Mouse (Mus musculus) monocyte, adult 2 months (primary cell): ENCODE data around the gene Prdm16.

Experiments used
- DNase-seq, 2 experiments: peaks; one replicate each; pipeline ENCODE4 v3.0.0; 2022; ENCODE audit warnings: low spot score in 2 of 2, low read depth in 1 of 2

Prdm16 gene

DNA sequence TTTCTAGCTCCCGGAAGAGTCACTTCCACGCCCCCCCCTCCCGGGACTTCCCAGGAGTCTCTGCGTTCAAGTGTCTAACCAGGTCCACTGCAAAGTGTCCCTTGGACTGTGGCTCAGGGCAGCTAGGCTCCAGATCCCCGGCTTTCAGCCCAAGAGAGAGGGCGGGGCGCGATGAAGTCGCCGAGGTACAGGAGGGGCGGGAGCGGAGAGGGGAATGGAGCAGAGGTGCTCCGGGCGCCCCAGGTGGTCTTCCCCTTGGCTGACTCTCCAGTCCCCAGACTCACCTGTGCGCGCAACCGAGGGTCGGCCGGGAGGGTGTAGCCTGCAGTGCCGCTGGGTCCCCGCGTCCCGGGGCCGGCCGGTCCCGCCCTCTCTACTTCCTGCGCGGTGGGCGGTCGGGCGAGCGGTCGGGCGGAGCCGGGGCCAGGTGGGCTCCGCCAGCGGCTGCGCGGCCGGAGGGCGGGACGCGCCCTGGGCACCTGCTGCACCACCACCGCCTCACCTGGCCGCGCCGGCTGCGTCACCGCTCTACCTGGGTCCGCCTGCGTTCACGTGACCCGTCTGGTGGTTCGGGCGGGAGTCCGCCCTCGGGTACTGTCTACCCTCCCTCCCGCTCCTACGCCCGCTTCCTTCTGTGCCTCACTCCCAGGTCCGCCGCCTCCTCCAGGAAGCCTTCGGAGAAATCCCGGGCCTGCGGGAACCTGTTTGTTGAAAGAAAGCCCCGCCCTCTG, 337.0 kb downstream of the Prdm16 start:
- no peak for DNase-seq

DNA sequence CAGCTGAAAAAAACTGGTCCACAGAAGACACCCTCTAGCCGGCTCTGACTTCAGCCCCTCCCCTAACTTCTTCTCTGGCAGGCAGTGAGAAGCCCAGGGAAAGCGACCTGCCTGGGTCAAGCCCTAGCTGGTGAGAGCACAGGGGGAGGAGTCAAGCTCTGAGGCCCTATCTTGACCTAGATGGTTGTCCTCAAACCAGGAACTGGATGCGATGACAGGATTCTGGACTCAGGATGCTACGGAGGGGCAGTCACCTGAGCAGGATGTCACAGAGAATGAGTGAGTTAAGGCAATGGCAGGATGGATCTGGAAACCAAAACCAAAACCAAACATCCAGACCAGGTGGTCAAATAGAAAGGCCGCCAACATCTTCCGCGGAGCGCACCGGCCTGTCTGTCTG, 338.9 kb downstream of the Prdm16 start:
- DNase-seq = no peak

DNA sequence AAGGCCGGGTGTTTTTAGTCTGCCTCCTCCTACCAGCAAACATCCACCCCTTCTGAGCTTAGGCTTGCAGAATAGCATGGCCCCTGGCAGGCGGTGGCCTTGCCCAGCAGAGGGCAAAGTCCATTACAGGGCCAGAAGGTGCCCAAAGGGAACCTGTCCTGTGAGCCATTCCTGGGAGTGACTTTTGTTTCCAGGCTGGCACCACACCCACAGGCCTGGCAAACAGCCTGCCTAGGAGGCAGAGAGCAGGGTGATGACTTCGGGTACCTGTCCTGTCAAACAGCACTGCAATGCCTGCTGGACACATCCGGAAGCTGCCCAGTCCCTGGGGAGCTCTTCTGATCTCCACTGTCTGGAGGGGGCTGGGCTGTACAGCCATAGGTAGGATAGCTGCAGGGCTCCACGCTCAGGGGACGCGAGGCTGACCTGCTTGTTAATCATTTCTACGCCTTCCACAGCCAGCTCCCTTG, 342.4 kb downstream of the Prdm16 start:
- no peak for DNase-seq

DNA sequence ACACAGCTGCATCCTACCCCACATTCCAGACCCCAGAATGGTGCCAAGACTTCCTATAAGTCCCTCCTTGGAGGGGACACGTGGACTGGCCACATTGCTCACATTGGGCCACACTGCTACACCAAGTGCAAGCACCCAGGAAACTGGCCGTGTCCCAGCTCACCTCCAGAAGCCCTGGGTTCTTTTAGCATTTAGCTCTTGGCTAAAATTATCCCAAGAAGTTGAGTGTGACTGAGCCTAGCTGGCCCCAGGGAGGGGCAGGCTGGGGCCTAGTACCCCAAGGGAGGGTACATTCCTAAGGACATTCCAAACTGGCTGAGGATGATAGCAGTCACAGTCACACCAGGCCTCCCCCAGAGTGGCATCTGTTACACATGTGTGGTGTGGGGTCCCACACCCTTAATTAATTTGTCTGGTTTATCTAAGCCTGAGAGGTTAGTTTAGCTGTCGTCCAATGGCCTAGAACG, 342.9 kb downstream of the Prdm16 start:
- DNase-seq = no peak

DNA sequence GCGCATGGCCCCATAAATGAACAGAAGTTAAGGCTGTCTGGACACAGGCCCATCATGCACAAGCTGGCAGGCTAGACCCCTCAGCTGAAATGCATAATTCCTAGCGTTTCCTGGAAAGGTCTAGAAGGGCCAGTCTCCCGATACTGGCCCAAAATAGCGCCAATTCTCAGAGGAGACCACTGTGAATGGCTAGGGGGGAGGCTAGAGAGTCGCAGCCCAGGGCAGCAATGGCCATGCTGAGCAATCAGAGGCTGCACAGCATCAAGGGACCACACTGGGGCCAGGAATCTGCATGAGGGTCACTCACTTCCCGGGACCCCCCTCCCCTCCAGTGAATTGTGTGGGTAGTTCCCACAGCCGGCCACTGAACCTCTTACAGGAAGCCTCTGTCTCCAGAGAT, 353.0 kb downstream of the Prdm16 start:
- no peak for DNase-seq

DNA sequence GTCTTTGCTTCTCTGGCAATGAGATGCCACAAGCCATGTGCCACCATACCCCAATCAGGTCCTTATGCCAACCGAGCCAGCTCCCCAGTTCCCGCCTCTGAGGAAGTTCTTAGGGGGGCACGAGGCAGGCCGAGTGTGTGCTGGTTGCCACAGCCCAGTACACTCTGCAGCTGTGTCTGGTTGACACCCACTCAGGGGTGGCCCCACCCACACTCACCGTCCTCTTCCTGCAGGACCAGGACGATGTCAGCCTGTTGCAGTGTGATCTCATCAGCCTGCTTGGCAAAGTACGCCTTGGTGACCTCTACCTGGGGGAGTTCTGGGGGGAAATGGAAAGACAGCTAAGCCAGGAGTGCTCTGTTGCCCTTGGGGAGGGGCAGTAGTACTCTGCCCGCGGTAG, 357.2 kb downstream of the Prdm16 start:
- DNase-seq = no peak

DNA sequence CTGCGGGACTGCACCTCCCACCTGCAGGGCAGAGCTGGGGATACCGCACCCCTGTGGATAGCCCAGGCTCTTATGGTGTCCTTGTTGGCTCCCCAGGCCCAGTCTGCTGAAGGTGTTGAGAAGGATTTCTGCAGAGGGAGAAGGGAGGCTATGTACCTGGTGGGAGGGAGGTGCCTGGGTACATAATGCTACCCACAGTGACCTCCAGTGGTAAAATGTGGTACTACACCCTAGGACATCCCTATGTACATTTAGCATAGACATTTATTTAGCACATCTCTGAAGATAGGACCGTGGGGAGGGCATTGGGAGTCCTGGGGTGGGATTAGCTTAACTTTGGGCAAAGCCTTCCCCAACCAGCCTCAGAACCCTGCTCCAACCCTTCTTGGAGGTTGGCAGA, 363.7 kb downstream of the Prdm16 start:
- no peak for DNase-seq

DNA sequence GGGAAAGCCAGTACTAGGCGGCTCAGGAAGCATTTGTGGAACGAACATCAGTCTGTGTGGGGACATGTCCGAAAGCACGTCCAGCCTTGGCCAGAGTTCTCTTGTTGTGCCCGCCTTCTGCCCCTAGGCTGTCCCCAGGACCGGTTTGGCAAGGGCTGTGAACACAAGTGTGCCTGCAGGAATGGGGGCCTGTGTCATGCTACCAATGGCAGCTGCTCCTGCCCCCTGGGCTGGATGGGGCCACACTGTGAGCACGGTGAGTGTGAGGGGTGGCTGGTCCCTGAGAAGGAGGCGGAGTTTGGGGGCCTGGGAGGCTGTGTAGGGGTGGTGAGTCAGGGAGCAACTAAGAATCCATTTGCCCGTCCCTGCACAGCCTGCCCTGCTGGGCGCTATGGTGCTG, 367.2 kb downstream of the Prdm16 start:
- no peak for DNase-seq

DNA sequence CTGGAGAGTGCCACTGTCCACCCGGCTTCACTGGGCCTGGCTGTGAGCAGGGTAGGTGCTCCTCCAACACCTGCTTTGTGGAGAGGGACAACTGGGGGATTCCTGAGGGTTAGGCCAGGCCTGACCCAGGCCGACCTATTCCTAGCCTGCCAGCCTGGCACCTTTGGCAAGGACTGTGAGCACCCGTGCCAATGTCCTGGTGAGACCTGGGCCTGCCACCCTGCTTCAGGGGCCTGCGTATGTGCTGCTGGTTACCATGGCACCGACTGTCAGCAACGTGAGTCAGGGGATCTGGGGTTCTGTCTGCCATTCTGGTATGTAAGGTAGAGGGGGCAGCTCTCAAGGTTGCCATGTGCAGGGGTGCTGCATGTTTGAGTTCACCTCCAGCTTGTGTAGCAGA, 369.2 kb downstream of the Prdm16 start:
- DNase-seq = no peak
